Mouse (Mus musculus) embryonic fibroblast, embryonic 13.5 days (primary cell): ENCODE results near the gene Rsph14.

Experiments
- CTCF ChIP-seq: IDR thresholded peaks from 2 replicates; pipeline ENCODE4 v1.5.1; 2011; ENCODE audit warnings: mild to moderate bottlenecking, control low read depth, low read length, moderate library complexity, borderline replicate concordance; ENCODE audit not compliant: insufficient read depth
- POLR2A ChIP-seq: IDR thresholded peaks from 2 replicates; pipeline ENCODE4 v1.6.1; 2011; ENCODE audit warnings: low read depth, mild to moderate bottlenecking, control low read depth, low read length, moderate library complexity

DNA sequence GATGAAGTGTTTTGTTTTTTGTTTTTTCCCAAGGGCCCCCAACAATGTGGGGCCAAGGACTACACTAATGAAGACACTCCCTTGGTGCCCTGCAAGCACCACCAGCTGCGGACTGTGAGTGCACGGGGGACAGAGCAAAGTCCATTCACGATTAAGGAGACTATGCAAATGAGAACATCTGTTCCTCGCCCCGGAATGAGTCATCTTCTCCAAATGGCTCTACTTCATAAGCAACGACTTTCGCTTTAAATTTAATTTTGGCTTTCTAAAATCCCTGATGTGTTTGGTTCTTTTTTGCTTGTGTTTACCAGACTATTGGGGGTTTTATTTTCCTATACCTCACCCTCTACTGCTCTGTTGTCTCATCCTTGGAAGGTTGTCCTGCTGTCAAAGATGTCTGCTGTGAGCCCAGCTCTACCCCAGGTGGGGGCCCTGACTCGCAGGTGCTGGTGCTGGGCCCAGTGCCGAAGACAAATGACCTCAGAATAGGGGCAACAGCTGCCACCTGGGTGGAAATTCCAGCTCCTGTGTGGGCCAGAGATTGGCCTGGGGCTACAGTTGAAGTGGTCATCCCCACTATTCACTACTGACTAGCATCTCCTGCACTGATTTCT is 79.4 kb downstream of the Rsph14 start:
- TF ChIP-seq POLR2A, result no peak
- TF ChIP-seq CTCF, result no peak
